Mouse (Mus musculus) liver, postnatal 0 days (tissue): ENCODE data around the gene Herc1. TPM values are rescaled to one million over a fixed set of nuclear protein-coding genes. Genes with fewer than 3 reads are reported as not detected.

Source experiments
- ATAC-seq: fragments of 200-750 bp; cut with Nextera tagmentation; 2 replicates; pipeline ENCODE4 v1.8.0; 2017; ENCODE audit warnings: mild to moderate bottlenecking, moderate library complexity
- DNase-seq: peaks from one replicate; pipeline ENCODE4 v3.0.0-alpha.2; 2016
- H3K27ac ChIP-seq: fragments of 300-500 bp; sonication (generic); 2 replicates; pipeline ENCODE4 v1.5.1; 2014; ENCODE audit warnings: antibody characterized with exemption, moderate library complexity, mild to moderate bottlenecking, low read depth
- H3K27me3 ChIP-seq: fragments of 300-500 bp; sonication (generic); 2 replicates; pipeline ENCODE4 v1.6.1; 2014; ENCODE audit warnings: low read length, control low read depth, mixed read lengths; ENCODE audit not compliant: insufficient read depth
- H3K36me3 ChIP-seq: fragments of 300-500 bp; sonication (generic); replicated peaks from 2 replicates; pipeline ENCODE4 v1.6.1; 2014; ENCODE audit warnings: mild to moderate bottlenecking, control low read depth, low read length, moderate library complexity, mixed read lengths; ENCODE audit not compliant: insufficient read depth
- H3K4me1 ChIP-seq: fragments of 300-500 bp; sonication (generic); 2 replicates; pipeline ENCODE4 v1.6.1; 2014; ENCODE audit warnings: antibody characterized with exemption, mild to moderate bottlenecking, control low read depth; ENCODE audit not compliant: insufficient read depth
- H3K4me2 ChIP-seq: fragments of 300-500 bp; sonication (generic); 2 replicates; pipeline ENCODE4 v1.6.1; 2014; ENCODE audit warnings: low read depth, mild to moderate bottlenecking, low read length, moderate library complexity, mixed read lengths
- H3K4me3 ChIP-seq: fragments of 300-500 bp; sonication (generic); 2 replicates; pipeline ENCODE4 v1.5.1; 2014; ENCODE audit warnings: low read depth, low read length
- H3K9ac ChIP-seq: fragments of 300-500 bp; sonication (generic); replicated peaks from 2 replicates; pipeline ENCODE4 v1.6.1; 2014; ENCODE audit warnings: mild to moderate bottlenecking, moderate library complexity
- H3K9me3 ChIP-seq: fragments of 300-500 bp; sonication (generic); 2 replicates; pipeline ENCODE4 v1.6.1; 2016; ENCODE audit warnings: mild to moderate bottlenecking, control low read depth, low read length, mixed read lengths
- CTCF ChIP-seq: sonication (generic); IDR thresholded peaks from 2 replicates; pipeline ENCODE4 v1.5.1; 2016; ENCODE audit warnings: antibody characterized with exemption, low read depth
- EP300 ChIP-seq: IDR thresholded peaks from 2 replicates; pipeline ENCODE4 v1.6.1; 2016; ENCODE audit warnings: antibody characterized with exemption, low read depth, mild to moderate bottlenecking
- WGBS: fragments of 180-500 bp; shearing (Covaris S2); extraction: QIAGEN DNeasy Blood & Tissue Kit; methylation state at CpG from one replicate; pipeline ENCODE4 v1.1.7; 2014; ENCODE audit not compliant: insufficient replicate concordance; 5-methylcytosine and 5-hydroxymethylcytosine counted together
- polyA plus RNA-seq: library from polyadenylated mRNA; unstranded; fragments of >200 nt; fragmentation: Nextera tagmentation; extraction: Ambion mirVana; gene quantifications from 2 replicates; pipeline ENCODE4 v1.2.1, GENCODE M21; 2015

Gene Herc1
- polyA plus RNA-seq, 1 experiment from 2014 or later: 13.9 TPM

GRCm38 (mm10) chr9:66359135-66359534 lies 8.9 kb downstream of the Herc1 start:
- Histone ChIP-seq H3K4me2 (no peak overlapping the region), H3K36me3 (no peaks in the 10 kb centered on the region), H3K27me3 (no peaks in the 10 kb centered on the region), H3K27ac (no peak overlapping the region), H3K9ac (no peak overlapping the region), H3K9me3 (no peaks in the 10 kb centered on the region), H3K4me3 (no peak overlapping the region), H3K4me1 (0 out of 2 replicates have a peak, but pooled peaks cover 3% of the 10 kb centered on the region)
- TF ChIP-seq EP300 (no peak), CTCF (no peak)
- WGBS: 54% methylated on average over 4 of the region's 4 CpGs
- no peak for DNase-seq
- ATAC-seq: no peak

- Histone ChIP-seq H3K36me3 (no peaks in the 10 kb centered on the region), H3K4me2 (no peak overlapping the region), H3K4me1 (0 out of 2 replicates have a peak, but pooled peaks cover 4% of the 10 kb centered on the region), H3K27ac (no peak overlapping the region), H3K27me3 (no peaks in the 10 kb centered on the region), H3K9me3 (no peaks in the 10 kb centered on the region), H3K4me3 (no peak overlapping the region), H3K9ac (no peak overlapping the region)
- ATAC-seq (no peak), DNase-seq (no peak)
- WGBS: 68% methylated on average over 14 of the region's 14 CpGs
- TF ChIP-seq CTCF (no peak), EP300 (no peak)
Measured at GRCm38 (mm10) chr9:66360143-66360690, 10.0 kb downstream of the Herc1 start.

GRCm38 (mm10) chr9:66368890-66369433 lies 18.7 kb downstream of the Herc1 start:
- H3K27ac ChIP-seq: no peak overlapping the region
- no peak overlapping the region for H3K4me2 ChIP-seq
- peaks cover 16% of the 10 kb centered on the region for H3K4me1 ChIP-seq
- H3K9ac ChIP-seq: no peak overlapping the region
- peaks cover 17% of the 10 kb centered on the region for H3K36me3 ChIP-seq
- DNase-seq: no peak
- no peaks in the 10 kb centered on the region for H3K27me3 ChIP-seq
- no peak overlapping the region for H3K4me3 ChIP-seq
- no peaks in the 10 kb centered on the region for H3K9me3 ChIP-seq
- no peak for ATAC-seq
- TF ChIP-seq EP300 (no peak), CTCF (no peak)
- WGBS: 80% methylated on average over 4 of the region's 4 CpGs

GRCm38 (mm10) chr9:66370334-66370733 lies 20.1 kb downstream of the Herc1 start:
- WGBS: 83% methylated on average over 3 of the region's 3 CpGs
- DNase-seq (no peak), ATAC-seq (no peak)
- Histone ChIP-seq H3K4me2 (no peak overlapping the region), H3K4me1 (peaks cover 14% of the 10 kb centered on the region), H3K9me3 (no peaks in the 10 kb centered on the region), H3K9ac (no peak overlapping the region), H3K27me3 (no peaks in the 10 kb centered on the region), H3K4me3 (no peak overlapping the region), H3K27ac (no peak overlapping the region), H3K36me3 (peaks cover 17% of the 10 kb centered on the region)
- TF ChIP-seq EP300 (no peak), CTCF (no peak)

- no peak overlapping the region for H3K4me3 ChIP-seq
- H3K9ac ChIP-seq: no peak overlapping the region
- no peaks in the 10 kb centered on the region for H3K9me3 ChIP-seq
- DNase-seq (no peak), ATAC-seq (no peak)
- H3K27ac ChIP-seq: no peak overlapping the region
- H3K4me2 ChIP-seq: no peak overlapping the region
- peaks cover 14% of the 10 kb centered on the region for H3K4me1 ChIP-seq
- peaks cover 17% of the 10 kb centered on the region for H3K36me3 ChIP-seq
- H3K27me3 ChIP-seq: no peaks in the 10 kb centered on the region
- TF ChIP-seq EP300: no peak
- TF ChIP-seq CTCF: no peak
- 33% methylated on average over 3 of the region's 3 CpGs for WGBS
Measured at GRCm38 (mm10) chr9:66370847-66371246, 20.6 kb downstream of the Herc1 start.

GRCm38 (mm10) chr9:66373432-66373831 lies 23.2 kb downstream of the Herc1 start:
- no peak overlapping the region for H3K4me3 ChIP-seq
- no peaks in the 10 kb centered on the region for H3K9me3 ChIP-seq
- 90% methylated on average over 3 of the region's 3 CpGs for WGBS
- peaks cover 20% of the 10 kb centered on the region for H3K36me3 ChIP-seq
- no peak overlapping the region for H3K27ac ChIP-seq
- ATAC-seq (no peak), DNase-seq (no peak)
- H3K9ac ChIP-seq: no peak overlapping the region
- TF ChIP-seq EP300 (no peak), CTCF (peak; percentile 42; the same call in 1 of the 2 replicates)
- no peaks in the 10 kb centered on the region for H3K27me3 ChIP-seq
- H3K4me1 ChIP-seq: peaks cover 7% of the 10 kb centered on the region
- H3K4me2 ChIP-seq: no peak overlapping the region
